Mouse (Mus musculus) embryonic facial prominence, embryonic 14.5 days (tissue): Measurements from ENCODE around the gene Ccdc51. TPM values are rescaled to one million over a fixed set of nuclear protein-coding genes. Genes with fewer than 3 reads are reported as not detected.

Experiments used
- ATAC-seq: fragments of 200-750 bp; cut with Nextera tagmentation; 2 replicates; pipeline ENCODE4 v1.8.0; 2017; ENCODE audit warnings: low read depth, moderate number of reproducible peaks, moderate TSS enrichment
- DNase-seq: peaks from one replicate; pipeline ENCODE4 v3.0.0-alpha.2; 2015; ENCODE audit warnings: low spot score
- H3K27ac ChIP-seq: fragments of 300-500 bp; sonication (generic); replicated peaks from 2 replicates; pipeline ENCODE4 v1.5.1; 2014; ENCODE audit warnings: low read depth, mild to moderate bottlenecking, low read length, moderate library complexity
- H3K27me3 ChIP-seq: fragments of 300-500 bp; sonication (generic); replicated peaks from 2 replicates; pipeline ENCODE4 v1.6.1; 2014; ENCODE audit warnings: low read length; ENCODE audit not compliant: control insufficient read depth, insufficient read depth
- H3K36me3 ChIP-seq: fragments of 300-500 bp; sonication (generic); 2 replicates; pipeline ENCODE4 v1.6.1; 2014; ENCODE audit warnings: low read length, mixed read lengths; ENCODE audit not compliant: control insufficient read depth, insufficient read depth
- H3K4me1 ChIP-seq: fragments of 300-500 bp; sonication (generic); 2 replicates; pipeline ENCODE4 v1.6.1; 2014; ENCODE audit warnings: antibody characterized with exemption, low read length; ENCODE audit not compliant: control insufficient read depth, insufficient read depth
- H3K4me2 ChIP-seq: fragments of 300-500 bp; sonication (generic); 2 replicates; pipeline ENCODE4 v1.6.1; 2014; ENCODE audit warnings: low read depth, mild to moderate bottlenecking, low read length, moderate library complexity, mixed read lengths
- H3K4me3 ChIP-seq: fragments of 300-500 bp; sonication (generic); 2 replicates; pipeline ENCODE4 v1.5.1; 2014; ENCODE audit warnings: low read depth, mild to moderate bottlenecking, low read length
- H3K9ac ChIP-seq: fragments of 300-500 bp; sonication (generic); 2 replicates; pipeline ENCODE4 v1.6.1; 2014; ENCODE audit warnings: low read depth, mild to moderate bottlenecking, low read length, moderate library complexity, mixed read lengths
- H3K9me3 ChIP-seq: fragments of 300-500 bp; sonication (generic); 2 replicates; pipeline ENCODE4 v1.6.1; 2016; ENCODE audit warnings: low read length; ENCODE audit not compliant: control insufficient read depth
- WGBS: fragments of 180-500 bp; shearing (Covaris S2); extraction: QIAGEN DNeasy Blood & Tissue Kit; methylation state at CpG from one replicate; pipeline ENCODE4 v1.1.7; 2014; 5-methylcytosine and 5-hydroxymethylcytosine counted together
- polyA plus RNA-seq: library from polyadenylated mRNA; unstranded; fragments of >200 nt; fragmentation: Nextera tagmentation; extraction: Ambion mirVana; gene quantifications from 2 replicates; pipeline ENCODE4 v1.2.1, GENCODE M21; 2014

Ccdc51 gene
- polyA plus RNA-seq, 1 experiment from 2014 or later, result 11.4 TPM

DNA sequence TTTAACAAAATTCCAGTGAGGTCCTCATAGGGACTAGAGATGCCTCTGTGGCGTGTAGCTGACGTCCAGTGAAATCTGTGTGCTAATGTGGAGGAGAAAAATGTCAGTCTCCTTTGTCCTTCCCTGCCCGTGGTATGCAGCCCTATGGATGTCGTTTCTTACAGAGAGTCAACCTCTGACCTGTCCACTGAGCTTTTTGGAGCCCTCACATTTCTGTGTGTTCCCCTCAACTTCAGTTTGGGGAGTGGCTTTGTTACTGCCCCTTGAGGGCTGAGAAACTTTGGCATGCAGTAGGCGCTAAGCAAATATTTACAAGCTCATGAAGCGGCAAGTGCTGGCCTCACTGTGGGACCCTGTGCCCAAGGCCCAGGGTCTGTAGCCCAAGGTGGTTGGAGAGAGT lies 15.0 kb downstream of the Ccdc51 start:
- Histone ChIP-seq H3K4me1 (peaks cover 41% of the 10 kb centered on the region), H3K4me2 (peak overlapping the region; percentile 85), H3K27ac (peak overlapping the region; percentile 100), H3K36me3 (peaks cover 19% of the 10 kb centered on the region), H3K9me3 (no peaks in the 10 kb centered on the region), H3K4me3 (peak overlapping the region; percentile 77), H3K9ac (peak overlapping the region; percentile 97), H3K27me3 (no peaks in the 10 kb centered on the region)
- ATAC-seq (no peak), DNase-seq (no peak)
- WGBS, result 11% methylated on average over 6 of the region's 6 CpGs

DNA sequence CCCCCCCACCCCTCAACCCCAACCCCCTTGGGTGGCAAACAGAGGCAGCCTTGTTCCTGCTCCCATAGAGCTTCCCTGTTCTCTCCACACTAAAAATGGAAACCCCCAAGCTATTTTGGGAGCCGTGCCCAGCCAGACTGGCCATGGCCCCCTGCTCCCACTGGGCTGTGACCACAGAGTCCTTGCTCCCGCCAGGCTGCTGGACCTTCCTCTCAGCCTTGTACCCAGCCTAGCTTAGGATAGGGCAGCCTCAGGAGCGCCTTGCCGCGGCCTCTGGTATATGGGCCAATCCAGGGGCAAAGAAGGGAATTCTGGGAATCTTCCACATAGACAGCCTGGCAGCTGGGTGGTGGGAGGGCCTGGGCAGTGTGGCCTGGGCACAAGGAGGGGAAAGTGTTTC lies 15.5 kb downstream of the Ccdc51 start:
- no peaks in the 10 kb centered on the region for H3K9me3 ChIP-seq
- H3K4me3 ChIP-seq, result no peak overlapping the region
- peak; percentile 72 for DNase-seq
- H3K36me3 ChIP-seq, result peaks cover 24% of the 10 kb centered on the region
- peak overlapping the region; percentile 85 for H3K4me2 ChIP-seq
- 32% methylated on average over 5 of the region's 5 CpGs for WGBS
- no peaks in the 10 kb centered on the region for H3K27me3 ChIP-seq
- peak overlapping the region; percentile 100 for H3K27ac ChIP-seq
- peaks cover 41% of the 10 kb centered on the region for H3K4me1 ChIP-seq
- peak overlapping the region; percentile 97; the same call in 1 of the 2 replicates for H3K9ac ChIP-seq
- no peak for ATAC-seq

DNA sequence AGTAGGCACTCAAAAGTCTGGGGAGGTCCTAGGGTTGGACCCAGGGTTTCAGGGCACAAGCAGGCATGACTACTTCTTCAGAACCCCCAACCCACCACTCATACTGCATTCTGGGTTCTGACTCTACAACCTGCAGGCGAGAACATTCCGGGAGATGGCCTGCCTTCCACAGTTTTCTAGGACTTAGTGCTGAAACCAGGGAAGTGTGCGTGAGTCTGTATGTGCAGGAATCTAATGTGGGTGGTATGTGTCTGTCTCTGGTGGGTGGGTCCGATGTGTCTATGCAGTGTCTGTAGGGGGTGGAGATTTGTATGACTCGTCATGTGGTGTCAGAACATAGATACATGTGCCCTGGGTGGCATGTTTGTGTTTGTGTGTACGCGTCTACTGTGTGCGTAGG lies 16.1 kb downstream of the Ccdc51 start:
- Histone ChIP-seq H3K9me3 (no peaks in the 10 kb centered on the region), H3K4me1 (peaks cover 41% of the 10 kb centered on the region), H3K27ac (peak overlapping the region; percentile 100), H3K4me2 (peak overlapping the region; percentile 85), H3K9ac (0 out of 2 replicates have a peak overlapping the region, but pooled peaks have one; percentile 97), H3K36me3 (peaks cover 29% of the 10 kb centered on the region), H3K27me3 (no peaks in the 10 kb centered on the region), H3K4me3 (no peak overlapping the region)
- WGBS, result 81% methylated on average over 8 of the region's 8 CpGs
- DNase-seq (no peak), ATAC-seq (no peak)

DNA sequence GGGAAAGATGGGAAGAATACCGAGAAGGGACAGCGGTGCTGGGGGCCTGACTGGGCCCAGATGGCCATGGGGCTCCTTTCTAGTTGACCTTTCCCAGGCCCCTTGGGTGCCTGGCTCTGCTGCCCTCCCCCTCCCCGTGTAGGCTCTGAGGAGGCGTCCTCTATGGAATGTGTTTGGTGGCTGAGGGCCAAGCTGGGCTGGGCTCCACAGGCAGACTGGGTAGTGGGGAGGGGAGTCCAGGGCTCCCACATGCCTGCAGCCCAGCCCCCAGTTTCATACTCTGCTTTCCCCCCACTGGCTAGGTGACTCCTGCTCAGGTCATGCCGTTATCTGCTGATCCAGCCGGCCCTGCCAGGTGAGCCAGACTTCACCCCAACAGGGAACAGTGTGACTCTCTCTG lies 16.7 kb downstream of the Ccdc51 start:
- no peak for ATAC-seq
- Histone ChIP-seq H3K36me3 (peaks cover 34% of the 10 kb centered on the region), H3K27ac (peak overlapping the region; percentile 100), H3K4me1 (peaks cover 38% of the 10 kb centered on the region), H3K27me3 (no peaks in the 10 kb centered on the region), H3K4me2 (peak overlapping the region; percentile 85; the same call in 1 of the 2 replicates), H3K9ac (no peak overlapping the region), H3K9me3 (no peaks in the 10 kb centered on the region), H3K4me3 (no peak overlapping the region)
- 51% methylated on average over 3 of the region's 6 CpGs for WGBS
- peak; percentile 85 for DNase-seq

DNA sequence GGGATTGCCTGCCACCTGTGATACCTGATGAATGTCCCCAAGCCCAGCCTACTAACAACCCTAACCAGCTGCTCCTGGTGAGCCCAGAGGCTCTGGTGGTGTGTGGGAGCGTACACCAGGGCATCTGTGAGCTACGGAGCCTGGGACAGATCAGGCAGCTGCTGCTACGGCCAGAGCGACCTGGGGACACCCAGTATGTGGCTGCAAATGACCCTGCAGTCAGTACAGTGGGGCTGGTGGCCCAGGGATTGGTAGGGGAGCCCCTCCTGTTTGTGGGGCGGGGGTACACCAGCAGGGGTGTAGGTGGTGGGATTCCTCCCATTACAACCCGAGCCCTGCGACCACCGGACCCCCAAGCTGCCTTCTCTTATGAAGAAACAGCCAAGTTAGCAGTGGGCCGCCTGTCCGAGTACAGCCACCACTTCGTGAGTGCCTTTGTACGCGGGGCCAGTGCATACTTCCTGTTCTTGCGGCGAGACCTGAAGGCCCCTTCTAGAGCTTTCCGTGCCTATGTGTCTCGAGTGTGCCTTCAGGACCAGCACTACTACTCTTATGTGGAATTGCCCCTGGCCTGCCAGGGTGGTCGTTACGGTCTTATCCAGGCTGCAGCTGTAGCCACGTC lies 18.1 kb downstream of the Ccdc51 start:
- Histone ChIP-seq H3K4me1 (peaks cover 30% of the 10 kb centered on the region), H3K27me3 (no peaks in the 10 kb centered on the region), H3K27ac (no peak overlapping the region), H3K4me3 (no peak overlapping the region), H3K4me2 (no peak overlapping the region), H3K9me3 (no peaks in the 10 kb centered on the region), H3K36me3 (peaks cover 47% of the 10 kb centered on the region), H3K9ac (0 out of 2 replicates have a peak overlapping the region, but pooled peaks have one; percentile 5)
- 90% methylated on average over 19 of the region's 20 CpGs for WGBS
- no peak for DNase-seq
- ATAC-seq, result no peak

DNA sequence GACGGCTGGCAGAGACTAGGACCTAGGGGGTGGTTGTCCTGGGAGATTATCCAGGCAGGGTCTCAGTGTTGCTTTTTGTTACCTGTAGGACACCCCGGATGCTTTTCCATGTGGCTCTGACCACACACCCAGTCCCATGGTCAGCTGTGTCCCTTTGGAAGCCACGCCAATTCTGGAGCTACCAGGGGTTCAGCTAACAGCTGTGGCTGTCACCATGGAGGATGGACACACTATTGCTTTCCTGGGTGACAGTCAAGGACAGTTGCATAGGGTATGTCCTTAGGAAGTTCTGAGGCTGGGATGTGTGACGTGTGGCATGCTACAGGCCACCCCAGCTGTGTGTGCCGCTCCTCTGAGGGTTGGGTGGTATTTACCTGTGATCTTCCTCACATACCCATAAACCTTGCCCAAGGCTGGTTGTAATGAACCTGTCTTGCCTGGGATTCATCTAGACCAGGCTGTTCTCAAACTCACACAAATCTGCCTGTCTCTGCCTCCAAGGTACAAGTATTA lies 19.7 kb downstream of the Ccdc51 start:
- H3K9me3 ChIP-seq, result no peaks in the 10 kb centered on the region
- DNase-seq (no peak), ATAC-seq (no peak)
- no peak overlapping the region for H3K4me2 ChIP-seq
- no peaks in the 10 kb centered on the region for H3K27me3 ChIP-seq
- H3K27ac ChIP-seq, result no peak overlapping the region
- peaks cover 22% of the 10 kb centered on the region for H3K4me1 ChIP-seq
- peaks cover 62% of the 10 kb centered on the region for H3K36me3 ChIP-seq
- H3K4me3 ChIP-seq, result no peak overlapping the region
- WGBS, result 86% methylated on average over 4 of the region's 5 CpGs
- no peak overlapping the region for H3K9ac ChIP-seq

DNA sequence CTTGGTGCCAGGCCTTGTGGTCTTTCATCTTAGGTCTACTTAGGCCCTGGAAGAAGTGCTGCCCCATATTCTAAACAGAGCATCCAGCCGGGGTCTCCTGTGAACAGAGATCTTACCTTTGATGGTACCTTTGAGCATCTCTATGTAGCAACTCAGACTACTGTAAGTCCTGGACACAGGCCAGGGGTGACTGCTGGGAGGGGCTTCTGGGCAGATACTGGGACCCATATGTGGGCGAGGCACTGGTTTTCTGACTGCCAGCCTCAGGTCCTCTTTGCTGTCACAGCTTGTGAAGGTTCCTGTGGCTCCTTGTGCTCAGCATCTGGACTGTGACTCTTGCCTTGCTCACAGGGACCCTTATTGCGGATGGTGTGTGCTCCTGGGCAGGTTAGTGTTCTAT lies 20.2 kb downstream of the Ccdc51 start:
- no peak for ATAC-seq
- H3K27me3 ChIP-seq, result no peaks in the 10 kb centered on the region
- 85% methylated on average over 3 of the region's 3 CpGs for WGBS
- no peak overlapping the region for H3K9ac ChIP-seq
- DNase-seq, result no peak
- H3K4me2 ChIP-seq, result no peak overlapping the region
- H3K4me3 ChIP-seq, result no peak overlapping the region
- peaks cover 64% of the 10 kb centered on the region for H3K36me3 ChIP-seq
- no peaks in the 10 kb centered on the region for H3K9me3 ChIP-seq
- H3K27ac ChIP-seq, result no peak overlapping the region
- peaks cover 17% of the 10 kb centered on the region for H3K4me1 ChIP-seq

- peaks cover 71% of the 10 kb centered on the region for H3K36me3 ChIP-seq
- WGBS, result 74% methylated on average over 7 of the region's 7 CpGs
- no peaks in the 10 kb centered on the region for H3K9me3 ChIP-seq
- no peak overlapping the region for H3K4me3 ChIP-seq
- no peaks in the 10 kb centered on the region for H3K27me3 ChIP-seq
- H3K9ac ChIP-seq, result no peak overlapping the region
- peaks cover 10% of the 10 kb centered on the region for H3K4me1 ChIP-seq
- no peak overlapping the region for H3K4me2 ChIP-seq
- ATAC-seq (no peak), DNase-seq (no peak)
- no peak overlapping the region for H3K27ac ChIP-seq
These were observed 21.0 kb downstream of the Ccdc51 start for GRCm38 (mm10) chr9:109103250-109103649.

GRCm38 (mm10) chr9:109104083-109104482 lies 21.8 kb downstream of the Ccdc51 start:
- peaks cover 79% of the 10 kb centered on the region for H3K36me3 ChIP-seq
- H3K4me3 ChIP-seq, result no peak overlapping the region
- no peak overlapping the region for H3K27ac ChIP-seq
- no peak for ATAC-seq
- no peak overlapping the region for H3K4me2 ChIP-seq
- H3K9ac ChIP-seq, result no peak overlapping the region
- no peaks in the 10 kb centered on the region for H3K9me3 ChIP-seq
- no peak for DNase-seq
- H3K4me1 ChIP-seq, result peaks cover 2% of the 10 kb centered on the region
- WGBS, result 92% methylated on average over 9 of the region's 9 CpGs
- H3K27me3 ChIP-seq, result no peaks in the 10 kb centered on the region
